ENCODE assay signal across 1 mouse cellular context in the genomic region with DNA sequence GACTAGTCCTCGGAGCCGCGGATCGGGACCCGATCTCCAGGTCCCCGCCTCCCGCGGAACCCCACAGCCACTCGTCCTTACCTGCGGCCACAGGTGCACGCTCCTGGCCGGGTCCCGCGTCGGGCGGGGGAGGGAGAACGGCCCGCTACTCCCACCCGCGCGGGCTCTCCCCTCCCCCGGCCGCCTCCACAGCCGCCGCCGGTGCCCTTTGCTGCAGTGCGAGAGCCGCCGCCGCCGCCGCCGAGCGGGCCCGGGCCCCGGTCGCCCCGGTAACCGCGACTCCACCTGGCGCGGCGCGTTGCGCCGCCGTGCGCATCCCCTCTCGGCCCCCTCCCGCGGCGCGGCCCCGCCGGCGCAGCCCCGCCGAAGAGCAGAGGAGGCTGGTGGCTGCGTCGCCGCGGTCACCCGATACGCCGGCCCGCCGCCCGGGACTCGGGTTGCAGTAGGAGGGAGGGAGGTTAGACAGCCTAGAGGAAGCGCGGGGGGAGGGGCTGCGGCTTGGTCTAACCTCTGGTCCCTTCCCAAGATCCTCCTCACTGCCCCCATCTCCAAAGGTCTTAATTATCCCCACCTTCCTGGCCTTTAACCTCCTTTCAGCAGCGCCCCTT.
A peak's percentile ranks its signal among the peaks of the same experiment; 100 is the strongest.
TF ChIP-seq lines count a peak whose summit lies in the region.

No protein-coding gene starts in this region.

TF ChIP-seq in CH12.LX, 34 proteins besides CTCF, POLR2A, EP300 and RAD21 (continued from another document):
- TF ChIP-seq UBTF (IDR thresholded peaks at IDR 0.05; ENCODE audit: low read depth, low read length) (peak; percentile 63; the same call in 1 of the 2 replicates), SMC3 (IDR thresholded peaks at IDR 0.05; ENCODE audit: low read depth, low read length) (no peak), CHD2 (IDR thresholded peaks at IDR 0.05; ENCODE audit: low read length) (0 out of 2 replicates have a peak, but pooled peaks have one; percentile 27), MAX (IDR thresholded peaks at IDR 0.05; ENCODE audit: low read length) (no peak)
TF ChIP-seq in CH12.LX: peak in this region for 5.
